Mouse (Mus musculus): ENCODE measurements around the gene Akap2.

DNA sequence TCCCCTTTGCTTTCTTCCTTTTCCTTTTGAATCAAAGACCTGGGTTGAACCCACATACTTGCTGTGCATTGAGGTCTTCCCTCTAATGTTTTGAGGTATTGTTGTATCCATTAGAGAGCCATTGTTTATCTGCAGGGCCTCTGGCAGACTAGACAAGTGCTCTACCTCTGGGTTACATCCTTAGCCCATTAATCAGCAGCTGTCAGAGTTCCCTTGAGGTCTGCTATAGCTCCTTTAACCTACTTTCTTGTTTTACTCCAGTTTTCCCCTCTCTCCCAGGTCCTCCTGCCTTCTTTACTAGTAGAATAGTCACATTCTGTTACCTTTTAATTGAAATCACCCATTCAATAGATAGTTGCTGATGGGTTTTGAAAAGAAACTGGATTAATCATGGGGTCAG lies 71.7 kb downstream of the Akap2 start:
- TF ChIP-seq GATA1 (IDR thresholded peaks at IDR 0.05; ENCODE audit: borderline replicate concordance, low read length) (no peak), FLI1 (IDR thresholded peaks at IDR 0.05; ENCODE audit: low read length) (no peak)
